Mouse (Mus musculus) limb, embryonic 15.5 days (tissue): ENCODE data around the gene Kctd11. TPM values are rescaled to one million over a fixed set of nuclear protein-coding genes. Genes with fewer than 3 reads are reported as not detected.

Experiments
- ATAC-seq: fragments of 200-750 bp; cut with Nextera tagmentation; 2 replicates; pipeline ENCODE4 v1.8.0; 2017; ENCODE audit warnings: low read depth, moderate TSS enrichment; ENCODE audit not compliant: insufficient number of reproducible peaks, low FRiP score, low TSS enrichment
- H3K27ac ChIP-seq: fragments of 300-500 bp; sonication (generic); 2 replicates; pipeline ENCODE4 v1.5.1; 2015; ENCODE audit warnings: moderate library complexity, mild to moderate bottlenecking, inconsistent platforms
- H3K27me3 ChIP-seq: fragments of 300-500 bp; sonication (generic); 2 replicates; pipeline ENCODE4 v1.6.1; 2015; ENCODE audit warnings: inconsistent platforms
- H3K36me3 ChIP-seq: fragments of 300-500 bp; sonication (generic); 2 replicates; pipeline ENCODE4 v1.6.1; 2015; ENCODE audit warnings: inconsistent platforms
- H3K4me1 ChIP-seq: fragments of 300-500 bp; sonication (generic); 2 replicates; pipeline ENCODE4 v1.6.1; 2015; ENCODE audit warnings: inconsistent platforms
- H3K4me2 ChIP-seq: fragments of 300-500 bp; sonication (generic); 2 replicates; pipeline ENCODE4 v1.6.1; 2015; ENCODE audit warnings: mild to moderate bottlenecking, inconsistent platforms
- H3K4me3 ChIP-seq: fragments of 300-500 bp; sonication (generic); 2 replicates; pipeline ENCODE4 v1.5.1; 2015; ENCODE audit warnings: mild to moderate bottlenecking, inconsistent platforms
- H3K9ac ChIP-seq: fragments of 300-500 bp; sonication (generic); 2 replicates; pipeline ENCODE4 v1.6.1; 2015; ENCODE audit warnings: inconsistent platforms
- H3K9me3 ChIP-seq: fragments of 300-500 bp; sonication (generic); 2 replicates; pipeline ENCODE4 v1.6.1; 2016; ENCODE audit warnings: inconsistent platforms
- WGBS: fragments of 180-500 bp; shearing (Covaris S2); methylation state at CpG from one replicate; pipeline ENCODE4 v1.1.7; 2015; 5-methylcytosine and 5-hydroxymethylcytosine counted together
- polyA plus RNA-seq: library from polyadenylated mRNA; unstranded; fragments of >200 nt; fragmentation: Nextera tagmentation; extraction: Ambion mirVana; gene quantifications from 2 replicates; pipeline ENCODE4 v1.2.1, GENCODE M21; 2015

The Kctd11 gene
- polyA plus RNA-seq, 1 experiment from 2014 or later = 20.5 TPM

DNA sequence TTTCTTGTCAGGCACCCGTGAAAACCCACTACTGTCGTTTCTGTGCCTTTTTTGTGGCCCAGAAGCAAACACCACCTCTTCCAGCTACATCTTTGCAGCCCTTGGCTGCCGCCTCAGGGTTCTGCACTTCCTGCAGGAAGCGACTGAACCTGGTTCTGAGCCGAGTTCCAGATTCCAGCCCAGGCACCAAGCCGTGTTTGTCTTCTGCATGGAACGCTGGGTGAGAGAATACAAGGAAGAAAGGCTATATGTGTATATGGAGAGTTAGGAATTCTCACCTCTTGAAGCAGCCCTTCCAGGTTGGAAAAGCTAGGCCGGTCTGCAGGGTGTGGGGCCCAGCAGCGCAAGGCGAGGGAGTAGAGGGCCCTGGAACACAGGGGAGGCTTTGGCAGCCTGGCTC, 26.5 kb downstream of the Kctd11 start:
- WGBS = 80% methylated on average over 10 of the region's 10 CpGs
- H3K27ac ChIP-seq = no peak overlapping the region

DNA sequence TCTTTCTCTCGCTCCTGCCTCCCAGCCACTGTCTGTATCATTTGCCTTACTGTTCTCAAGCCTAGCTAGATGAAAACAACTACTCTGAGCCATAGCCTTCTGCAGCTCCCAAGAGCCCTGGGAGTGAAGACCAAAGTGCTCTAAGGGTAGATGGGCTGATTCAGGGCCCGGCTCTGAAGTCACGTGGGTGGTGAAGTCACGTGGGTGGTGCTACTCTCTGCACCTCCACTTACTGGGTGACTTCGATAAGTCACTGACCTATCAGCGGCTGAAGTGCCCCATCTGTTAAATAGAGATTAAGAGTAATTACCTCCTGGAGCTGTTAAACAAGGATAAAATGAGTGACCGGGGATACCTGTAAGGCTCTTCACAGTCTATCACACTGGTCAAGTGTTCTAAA, 27.2 kb downstream of the Kctd11 start:
- no peak for ATAC-seq
- no peak overlapping the region for H3K4me3 ChIP-seq
- H3K9ac ChIP-seq = no peak overlapping the region
- no peak overlapping the region for H3K27ac ChIP-seq
- peaks cover 24% of the 10 kb centered on the region for H3K4me1 ChIP-seq
- no peak overlapping the region for H3K4me2 ChIP-seq
- 65% methylated on average over 7 of the region's 7 CpGs for WGBS
- H3K9me3 ChIP-seq = no peaks in the 10 kb centered on the region
- peaks cover 33% of the 10 kb centered on the region for H3K36me3 ChIP-seq
- H3K27me3 ChIP-seq = peaks cover 21% of the 10 kb centered on the region

More for the DNA sequence above, 26.5 kb downstream of the Kctd11 start:
- peaks cover 24% of the 10 kb centered on the region for H3K4me1 ChIP-seq
- peaks cover 28% of the 10 kb centered on the region for H3K27me3 ChIP-seq
- no peak overlapping the region for H3K4me2 ChIP-seq
- no peaks in the 10 kb centered on the region for H3K9me3 ChIP-seq
- no peak for ATAC-seq
- no peak overlapping the region for H3K4me3 ChIP-seq
- peaks cover 26% of the 10 kb centered on the region for H3K36me3 ChIP-seq
- H3K9ac ChIP-seq = no peak overlapping the region

DNA sequence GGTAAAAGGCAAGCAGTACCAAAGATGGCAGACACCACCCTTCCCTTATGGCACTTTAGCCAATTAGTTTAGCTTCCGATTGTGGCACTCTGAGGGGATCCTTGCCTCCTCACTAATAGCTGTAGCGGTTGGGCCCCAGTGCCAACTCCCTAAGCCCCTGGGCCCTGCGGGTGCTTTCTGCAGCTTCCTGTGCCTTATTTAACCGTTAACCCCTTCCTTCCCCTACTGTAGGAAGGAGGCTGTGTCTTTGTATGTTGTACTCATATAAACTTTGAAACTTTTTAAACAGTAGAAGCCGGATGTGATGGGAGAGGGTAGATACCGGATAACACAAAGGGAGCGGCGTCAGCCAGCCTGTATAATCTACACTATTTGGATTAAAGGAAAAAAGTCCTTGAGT, 30.5 kb downstream of the Kctd11 start:
- 0 out of 2 replicates have a peak, but pooled peaks cover 4% of the 10 kb centered on the region for H3K27me3 ChIP-seq
- H3K4me3 ChIP-seq = no peak overlapping the region
- peaks cover 50% of the 10 kb centered on the region for H3K36me3 ChIP-seq
- H3K4me2 ChIP-seq = no peak overlapping the region
- ATAC-seq = no peak
- H3K9me3 ChIP-seq = no peaks in the 10 kb centered on the region
- 66% methylated on average over 8 of the region's 8 CpGs for WGBS
- peaks cover 36% of the 10 kb centered on the region for H3K4me1 ChIP-seq
- no peak overlapping the region for H3K9ac ChIP-seq
- H3K27ac ChIP-seq = no peak overlapping the region

DNA sequence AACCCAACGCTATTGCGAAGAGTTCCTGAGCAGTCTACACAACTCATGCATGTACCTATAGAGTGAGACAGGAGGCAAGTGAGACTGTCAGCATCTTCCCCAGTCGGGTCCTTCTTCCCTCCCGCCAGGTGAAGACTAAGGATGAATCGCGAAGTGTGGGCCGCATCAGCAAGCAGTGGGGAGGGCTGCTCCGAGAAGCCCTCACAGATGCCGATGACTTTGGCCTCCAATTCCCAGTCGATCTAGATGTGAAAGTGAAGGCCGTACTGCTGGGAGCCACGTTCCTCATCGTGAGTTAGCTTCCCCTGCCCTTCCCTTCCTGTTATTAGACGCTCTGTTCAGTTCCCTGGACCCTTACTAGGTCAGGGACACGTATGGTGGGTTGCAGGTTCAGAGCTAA, 31.3 kb downstream of the Kctd11 start:
- ATAC-seq = no peak
- H3K27me3 ChIP-seq = no peaks in the 10 kb centered on the region
- no peak overlapping the region for H3K4me3 ChIP-seq
- no peak overlapping the region for H3K9ac ChIP-seq
- H3K4me1 ChIP-seq = peaks cover 34% of the 10 kb centered on the region
- 88% methylated on average over 15 of the region's 15 CpGs for WGBS
- H3K36me3 ChIP-seq = peaks cover 50% of the 10 kb centered on the region
- H3K4me2 ChIP-seq = no peak overlapping the region
- no peak overlapping the region for H3K27ac ChIP-seq
- H3K9me3 ChIP-seq = no peaks in the 10 kb centered on the region

GRCm38 (mm10) chr11:69849128-69849527, 32.1 kb downstream of the Kctd11 start:
- ATAC-seq = no peak
- H3K27ac ChIP-seq = no peak overlapping the region

DNA sequence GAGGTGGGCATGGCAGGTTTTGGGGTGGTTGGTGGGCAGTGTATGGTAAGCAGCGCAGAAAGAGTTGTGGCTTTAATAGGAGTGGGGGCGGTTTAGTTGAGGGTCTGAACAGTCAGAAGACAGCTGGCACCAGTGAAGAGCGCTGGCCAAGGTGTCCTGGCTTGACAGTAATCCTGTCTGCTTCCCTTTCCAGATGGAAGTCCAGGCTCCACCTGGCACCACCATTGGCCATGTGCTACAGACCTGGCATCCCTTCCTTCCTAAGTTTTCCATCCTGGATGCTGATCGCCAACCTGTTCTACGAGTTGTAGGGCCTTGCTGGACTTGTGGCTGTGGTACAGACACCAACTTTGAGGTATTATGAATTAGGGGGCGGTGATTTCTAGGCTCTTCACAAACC, 33.2 kb downstream of the Kctd11 start:
- peak overlapping the region; percentile 86 for H3K4me2 ChIP-seq
- H3K9me3 ChIP-seq = no peaks in the 10 kb centered on the region
- 98% methylated on average over 6 of the region's 6 CpGs for WGBS
- peaks cover 50% of the 10 kb centered on the region for H3K36me3 ChIP-seq
- no peak for ATAC-seq
- no peaks in the 10 kb centered on the region for H3K27me3 ChIP-seq
- H3K4me1 ChIP-seq = peaks cover 29% of the 10 kb centered on the region
- peak overlapping the region; percentile 73; the same call in 1 of the 2 replicates for H3K4me3 ChIP-seq
- H3K9ac ChIP-seq = no peak overlapping the region
- 0 out of 2 replicates have a peak overlapping the region, but pooled peaks have one; percentile 96 for H3K27ac ChIP-seq

More at GRCm38 (mm10) chr11:69849128-69849527, 32.1 kb downstream of the Kctd11 start:
- H3K9me3 ChIP-seq = no peaks in the 10 kb centered on the region
- peaks cover 50% of the 10 kb centered on the region for H3K36me3 ChIP-seq
- no peak overlapping the region for H3K4me3 ChIP-seq
- 90% methylated on average over 9 of the region's 9 CpGs for WGBS
- no peak overlapping the region for H3K4me2 ChIP-seq
- no peak overlapping the region for H3K9ac ChIP-seq
- peaks cover 33% of the 10 kb centered on the region for H3K4me1 ChIP-seq
- H3K27me3 ChIP-seq = no peaks in the 10 kb centered on the region

DNA sequence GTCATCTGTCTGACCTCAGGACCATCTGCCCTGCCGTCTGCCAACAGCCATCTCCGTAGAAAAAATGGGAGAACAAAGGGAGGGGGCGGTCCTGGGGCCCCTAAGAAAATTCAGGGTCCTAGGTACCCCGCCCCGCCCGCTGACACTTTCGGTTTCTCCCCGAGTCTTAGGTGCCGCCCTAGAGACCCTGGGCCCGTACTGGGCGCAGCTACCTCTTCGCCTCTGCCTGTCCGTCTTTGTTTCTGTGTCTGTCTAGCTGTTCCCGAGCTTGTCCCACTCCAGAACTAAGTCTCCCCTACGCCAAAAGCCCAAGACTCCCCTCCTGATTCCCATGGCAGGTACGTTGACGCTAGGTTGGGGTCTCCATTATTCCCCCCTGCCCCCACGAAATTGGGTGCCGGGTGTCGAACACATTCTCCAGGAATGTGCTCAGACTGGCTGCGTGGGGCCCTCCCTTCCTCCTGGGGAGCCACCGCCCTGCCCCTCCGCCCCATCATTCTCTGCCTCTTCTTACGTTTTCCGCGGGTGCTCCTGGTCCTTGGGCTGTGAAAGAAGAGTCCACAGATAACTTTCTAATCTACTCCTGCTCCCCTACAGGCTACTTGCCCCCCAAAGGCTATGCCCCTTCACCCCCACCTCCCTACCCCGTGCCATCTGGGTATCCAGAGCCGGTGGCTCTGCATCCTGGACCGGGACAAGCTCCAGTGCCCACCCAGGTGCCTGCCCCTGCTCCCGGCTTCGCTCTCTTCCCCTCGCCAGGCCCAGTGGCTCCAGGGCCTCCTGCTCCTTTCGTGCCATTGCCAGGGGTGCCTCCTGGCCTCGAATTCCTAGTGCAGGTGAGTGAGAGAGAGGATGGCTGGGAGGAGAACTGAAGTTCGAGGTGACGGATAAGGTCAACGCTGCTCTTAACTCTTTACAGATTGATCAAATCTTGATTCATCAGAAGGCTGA, 34.2 kb downstream of the Kctd11 start:
- H3K27me3 ChIP-seq = no peaks in the 10 kb centered on the region
- peak overlapping the region; percentile 73 for H3K4me3 ChIP-seq
- peak; percentile 8; the same call in 1 of the 2 replicates for ATAC-seq
- peaks cover 47% of the 10 kb centered on the region for H3K36me3 ChIP-seq
- peak overlapping the region; percentile 86 for H3K4me2 ChIP-seq
- H3K27ac ChIP-seq = peak overlapping the region; percentile 96
- 9% methylated on average over 37 of the region's 37 CpGs for WGBS
- peaks cover 29% of the 10 kb centered on the region for H3K4me1 ChIP-seq
- no peaks in the 10 kb centered on the region for H3K9me3 ChIP-seq
- H3K9ac ChIP-seq = peak overlapping the region; percentile 71

GRCm38 (mm10) chr11:69846198-69846680, 35.0 kb downstream of the Kctd11 start, which contains the start of gene Plscr3:
Plscr3 (plus strand) TSS chr11:69846376.
- ATAC-seq = peak; percentile 91
- under 1% methylated on average over 38 of the region's 38 CpGs for WGBS
- peak within 1 kb of the TSS; percentile 71 for H3K9ac ChIP-seq
- H3K4me3 ChIP-seq = peak within 1 kb of the TSS; percentile 73
- H3K27ac ChIP-seq = peak within 1 kb of the TSS; percentile 96
- peaks cover 39% of the 10 kb centered on the region for H3K36me3 ChIP-seq
- peaks cover 29% of the 10 kb centered on the region for H3K4me1 ChIP-seq
- H3K9me3 ChIP-seq = no peaks in the 10 kb centered on the region
- no peaks in the 10 kb centered on the region for H3K27me3 ChIP-seq
- peak within 1 kb of the TSS; percentile 86 for H3K4me2 ChIP-seq

- Histone ChIP-seq H3K4me2 (peak overlapping the region; percentile 89), H3K9ac (peak overlapping the region; percentile 62), H3K4me3 (peak overlapping the region; percentile 70), H3K36me3 (no peaks in the 10 kb centered on the region; the same call in 1 of the 2 replicates), H3K27me3 (no peaks in the 10 kb centered on the region), H3K9me3 (no peaks in the 10 kb centered on the region), H3K4me1 (peaks cover 40% of the 10 kb centered on the region), H3K27ac (peak overlapping the region; percentile 94)
- ATAC-seq = no peak
- WGBS = 2% methylated on average over 7 of the region's 7 CpGs
These were observed 42.5 kb downstream of the Kctd11 start for GRCm38 (mm10) chr11:69838714-69839104.

DNA sequence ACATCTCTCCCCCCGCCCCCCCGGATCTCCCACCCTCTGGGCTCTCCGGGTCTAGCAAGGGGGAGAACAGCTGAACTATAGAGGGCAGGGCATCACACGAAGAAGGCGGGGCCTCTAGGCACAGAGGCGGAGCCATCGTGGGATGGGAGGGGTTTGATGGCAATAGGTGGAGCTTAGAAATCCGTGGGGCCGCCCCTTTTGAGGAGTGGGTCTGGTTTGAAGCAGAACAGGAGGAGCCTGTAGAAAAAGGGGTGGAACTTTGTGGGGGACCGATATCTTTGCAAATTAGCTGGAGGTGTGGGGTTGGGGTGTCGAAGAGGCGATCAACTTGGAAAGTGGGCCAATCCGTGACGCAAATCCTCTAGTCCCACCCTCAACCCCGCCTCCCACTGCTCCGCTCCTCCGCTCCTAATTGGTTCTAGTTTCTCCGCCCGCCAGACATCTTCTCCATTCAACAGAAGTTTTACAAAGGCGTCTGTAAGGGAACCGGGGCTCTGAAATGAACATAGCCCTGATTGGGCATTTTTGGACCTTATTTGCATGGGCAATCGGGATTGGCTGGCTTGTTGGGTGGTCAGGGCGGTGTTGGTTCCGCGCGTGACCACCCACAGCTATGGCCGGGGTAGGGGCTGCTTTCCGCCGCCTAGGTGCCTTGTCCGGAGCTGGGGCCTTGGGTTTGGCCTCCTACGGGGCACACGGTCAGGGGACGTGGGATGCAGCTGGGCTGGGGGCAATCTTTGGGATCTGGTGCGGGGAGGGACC, 43.1 kb downstream of the Kctd11 start, which contains the start of gene Tmem256:
Gene Tmem256 (plus strand): TSS at position 563 of the 762 bp plus-strand sequence.
- WGBS = under 1% methylated on average over 34 of the region's 34 CpGs
- H3K9ac ChIP-seq = peak within 1 kb of the TSS; percentile 68
- peak; percentile 91 for ATAC-seq

GRCm38 (mm10) chr11:69837604-69837951, 43.6 kb downstream of the Kctd11 start, which contains the start of gene Nlgn2:
Nlgn2 (minus strand) TSS chr11:69837784.
- Histone ChIP-seq H3K4me3 (peak within 1 kb of the TSS; percentile 70), H3K36me3 (peaks cover 2% of the 10 kb centered on the region), H3K4me2 (peak within 1 kb of the TSS; percentile 89), H3K9me3 (no peaks in the 10 kb centered on the region), H3K9ac (peak within 1 kb of the TSS; percentile 68), H3K27ac (peak within 1 kb of the TSS; percentile 94), H3K4me1 (peaks cover 43% of the 10 kb centered on the region), H3K27me3 (no peaks in the 10 kb centered on the region)
- ATAC-seq = no peak; the same call in 1 of the 2 replicates
- 0% methylated on average over 32 of the region's 32 CpGs for WGBS

More for the DNA sequence above, 43.1 kb downstream of the Kctd11 start, which contains the start of gene Tmem256:
- Histone ChIP-seq H3K4me3 (peak within 1 kb of the TSS; percentile 70), H3K27ac (peak within 1 kb of the TSS; percentile 94), H3K4me2 (peak within 1 kb of the TSS; percentile 89), H3K4me1 (peaks cover 43% of the 10 kb centered on the region), H3K27me3 (no peaks in the 10 kb centered on the region), H3K9me3 (no peaks in the 10 kb centered on the region), H3K36me3 (no peaks in the 10 kb centered on the region; the same call in 1 of the 2 replicates)
